Mouse (Mus musculus): ENCODE data around the gene Serpina9.

DNA sequence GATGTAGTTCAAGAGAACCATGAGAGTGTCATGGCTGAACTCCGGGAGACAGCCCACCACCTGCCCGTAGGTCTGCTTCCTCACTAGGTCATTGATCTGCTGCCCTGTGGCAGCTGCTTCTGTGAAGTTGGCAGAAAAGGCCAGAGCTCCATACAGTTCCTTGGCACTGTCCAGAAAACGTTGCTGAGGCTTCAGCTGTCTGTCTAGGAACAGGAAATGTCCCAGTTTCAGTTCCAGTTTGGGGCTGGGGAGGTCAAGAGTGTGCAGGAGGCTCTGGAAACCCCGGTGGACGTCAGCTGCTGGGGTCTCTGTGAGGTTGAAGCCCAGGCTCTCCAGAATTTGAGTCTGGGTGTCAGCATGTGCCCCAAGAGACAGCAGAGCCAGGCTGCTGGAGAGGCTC lies 27.7 kb downstream of the Serpina9 start:
- no peak for TF ChIP-seq NANOG (IDR thresholded peaks at IDR 0.05; ENCODE audit: borderline replicate concordance, low read length)
- no peak for TF ChIP-seq CTCF (conservative IDR thresholded peaks at IDR 0.05; ENCODE audit: low read length)

Measured in E14TG2a.4 (cell line).